Mouse (Mus musculus) ovary, postnatal 10 days (tissue): ENCODE data around the gene Phc1.
A peak's percentile ranks its signal among the peaks of the same experiment; 100 is the strongest.

Experiments used
- DNase-seq: peaks from one replicate; pipeline ENCODE4 v3.0.0; 2022; ENCODE audit warnings: low spot score

Phc1 gene

DNA sequence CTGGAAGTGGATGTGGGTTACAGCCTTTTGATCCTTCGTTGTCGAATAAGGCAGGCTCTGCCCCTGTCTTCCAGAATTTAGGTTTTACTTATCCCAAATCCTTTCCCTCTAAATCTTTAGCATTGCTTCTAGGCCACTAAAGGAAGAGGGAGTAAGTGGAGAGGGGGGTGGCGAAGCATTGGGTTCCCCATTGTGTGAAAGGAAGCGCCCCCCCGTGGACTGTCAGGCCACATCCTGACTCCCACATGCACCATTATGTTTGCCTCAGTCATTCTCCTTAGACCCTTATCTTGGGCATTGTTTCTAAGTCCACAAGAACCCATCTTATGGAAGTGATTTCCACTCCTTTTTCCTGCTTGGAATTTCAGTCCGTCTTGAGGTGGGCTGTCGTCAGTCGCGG is 45.1 kb downstream of the Phc1 start:
- no peak for DNase-seq

DNA sequence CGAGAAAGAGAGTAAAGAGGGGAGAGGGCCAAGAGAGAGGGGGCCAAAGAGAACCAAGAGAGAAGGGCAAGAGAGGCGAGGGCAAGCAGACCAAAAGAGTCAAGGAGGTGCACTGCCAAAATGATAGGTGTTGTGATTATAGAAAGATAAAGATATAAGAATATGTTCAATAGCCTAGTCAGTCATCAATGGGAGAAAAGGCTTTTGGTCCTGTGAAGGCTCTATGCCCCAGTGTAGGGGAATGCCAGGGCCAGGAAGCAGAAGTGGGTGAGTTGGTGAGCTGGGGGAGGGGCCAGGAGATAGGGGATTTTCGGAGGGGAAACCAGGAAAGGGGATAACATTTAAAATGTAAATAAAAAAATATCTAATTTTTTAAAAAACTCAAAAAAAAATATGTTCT is 46.1 kb downstream of the Phc1 start:
- no peak for DNase-seq

DNA sequence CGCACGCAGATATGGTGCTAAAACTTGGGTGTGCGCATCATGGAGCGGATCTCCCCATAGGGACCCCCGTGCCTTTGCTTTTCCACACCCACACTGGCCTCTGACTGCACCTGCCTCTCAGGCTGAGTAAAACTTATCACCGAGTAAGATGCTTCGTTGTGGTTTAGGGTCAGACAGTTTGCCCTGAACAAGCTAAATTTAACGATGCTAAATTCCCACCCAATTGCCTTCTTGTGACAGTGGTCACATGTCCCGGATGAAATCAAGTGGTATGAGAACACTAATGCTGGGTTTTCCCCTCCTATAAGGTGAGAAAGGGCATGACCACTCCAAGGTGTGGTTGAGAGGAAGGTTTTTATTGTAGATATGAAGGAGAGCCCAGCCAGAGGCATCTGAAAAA is 46.6 kb downstream of the Phc1 start:
- DNase-seq = no peak

DNA sequence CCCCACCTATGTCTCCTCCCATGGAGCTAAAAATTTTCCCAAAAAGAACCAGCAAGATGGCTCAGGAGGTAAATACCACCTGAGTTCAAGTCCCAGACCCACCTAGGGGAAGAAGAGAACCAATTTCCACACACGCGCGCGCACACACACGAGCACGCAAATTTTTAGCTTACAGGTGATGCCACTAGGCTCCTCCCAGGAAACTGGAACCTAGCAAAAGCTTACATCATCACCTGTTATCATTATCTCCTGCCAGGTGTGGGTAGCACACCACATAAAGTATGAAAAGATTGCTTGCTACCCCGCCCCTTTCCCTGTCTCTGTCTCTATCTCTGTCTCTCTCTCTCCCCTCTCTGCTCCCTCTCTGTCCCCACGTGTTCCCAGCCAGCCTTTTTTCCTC is 47.2 kb downstream of the Phc1 start:
- DNase-seq = no peak

DNA sequence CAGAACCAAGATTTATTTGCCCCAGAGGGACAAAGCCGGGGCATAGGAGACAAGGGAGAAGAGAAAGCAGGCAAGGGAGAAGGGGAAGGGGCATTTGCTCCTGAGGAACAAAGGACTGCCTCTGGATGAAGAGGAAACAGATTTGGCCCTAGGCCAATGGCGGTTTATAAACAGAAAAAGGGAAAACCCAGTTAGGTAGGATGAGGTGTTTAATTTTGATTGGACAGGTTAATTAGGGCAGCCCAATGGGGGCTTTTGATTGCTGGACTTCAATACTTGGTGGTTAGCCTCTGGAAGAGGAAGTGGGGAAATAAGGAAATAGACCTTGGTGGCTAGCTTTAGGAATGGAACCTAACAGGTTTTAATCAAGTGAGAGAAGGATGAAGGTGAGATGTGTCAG is 48.2 kb downstream of the Phc1 start:
- no peak for DNase-seq

DNA sequence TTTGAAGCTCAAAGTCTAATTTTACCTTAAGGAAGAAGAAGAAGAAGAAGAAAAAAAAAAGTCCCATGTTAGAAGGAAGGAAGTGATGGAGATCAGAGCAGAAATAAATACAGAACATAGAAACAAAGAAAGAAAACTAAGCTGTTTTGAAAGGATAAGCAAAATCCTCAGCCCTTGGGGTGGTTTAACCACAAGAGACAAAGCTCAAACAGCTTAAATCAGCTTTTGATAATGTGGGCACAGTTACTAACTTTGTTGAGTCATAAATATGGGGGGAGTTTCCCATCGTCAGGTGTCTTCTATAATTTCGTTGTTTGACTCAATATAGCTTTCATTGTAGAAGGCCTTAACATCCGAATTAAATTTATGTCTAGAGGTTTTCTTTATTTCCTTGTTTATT is 48.6 kb downstream of the Phc1 start:
- no peak for DNase-seq

DNA sequence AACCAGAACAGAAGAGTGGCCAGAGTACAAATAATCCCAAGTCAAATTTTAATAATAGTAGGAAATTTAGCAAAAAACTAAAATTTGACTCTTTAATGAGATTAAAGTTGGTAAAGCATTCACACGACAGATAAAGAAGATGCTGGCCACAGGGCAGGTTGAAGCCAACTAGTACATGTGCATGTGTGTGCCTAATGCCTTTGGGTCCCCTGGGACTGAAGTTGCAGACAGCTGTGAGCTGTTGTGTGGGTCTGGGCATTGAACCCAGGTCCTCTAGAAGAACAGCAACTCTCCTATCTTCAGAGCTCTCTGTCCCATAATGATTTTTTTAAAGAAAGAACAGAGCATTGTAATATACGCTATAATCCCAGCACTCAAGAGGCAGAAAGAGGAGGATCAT is 49.1 kb downstream of the Phc1 start:
- no peak for DNase-seq

DNA sequence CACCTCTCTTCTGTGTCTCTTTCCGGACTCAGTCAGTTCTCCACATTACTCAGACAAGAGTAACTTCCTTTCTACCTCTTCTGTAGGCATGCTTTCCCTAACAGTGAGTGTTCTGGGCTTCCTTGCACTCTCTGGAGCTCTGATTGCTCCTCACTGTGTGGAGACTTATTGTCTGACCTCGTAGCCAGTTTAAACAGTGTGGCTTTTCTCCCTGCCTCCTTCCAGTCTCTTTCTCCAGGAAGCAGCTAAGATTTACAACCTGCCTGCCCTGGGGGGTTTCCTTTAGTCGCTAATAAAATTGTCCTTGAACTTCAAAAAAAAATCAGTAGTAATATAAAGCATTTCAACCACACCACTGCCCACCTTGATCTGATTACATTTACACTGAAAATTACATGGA is 50.1 kb downstream of the Phc1 start:
- DNase-seq = no peak

DNA sequence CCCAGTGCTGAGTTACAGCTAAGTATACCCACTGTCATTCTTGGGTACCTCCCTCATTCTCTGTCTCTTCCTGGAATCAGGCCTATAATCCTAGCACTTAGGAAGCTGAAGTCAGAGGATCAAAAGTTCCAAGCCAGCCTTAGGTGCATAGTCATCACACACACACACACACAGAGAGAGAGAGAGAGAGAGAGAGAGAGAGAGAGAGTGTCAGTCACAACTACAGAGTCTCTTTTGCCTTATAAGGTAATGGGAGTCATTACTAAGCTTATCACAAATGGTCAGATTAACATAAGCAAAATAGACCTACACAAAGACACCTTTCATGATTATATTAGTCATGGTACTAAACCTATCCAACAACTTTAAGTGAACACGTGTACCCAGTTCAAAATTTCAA is 51.0 kb downstream of the Phc1 start:
- no peak for DNase-seq

DNA sequence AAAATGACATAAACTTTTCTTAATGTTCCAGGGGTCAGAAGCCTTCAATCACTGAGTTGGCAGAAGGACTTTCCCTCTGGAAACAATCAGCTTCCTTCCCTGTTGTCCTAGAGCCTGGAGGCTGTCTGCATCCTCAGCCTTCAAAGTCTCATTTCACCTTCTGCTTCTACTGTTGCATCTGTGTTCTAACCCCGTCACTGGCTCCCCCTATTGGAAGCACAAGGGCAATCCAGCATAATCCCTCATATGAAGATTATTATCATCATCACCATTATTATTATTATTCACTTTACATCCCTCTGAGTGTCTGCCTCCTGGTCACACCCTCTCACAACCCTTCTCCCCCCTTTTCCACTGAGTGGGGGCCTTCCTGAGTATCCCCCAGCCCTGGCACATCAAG is 52.1 kb downstream of the Phc1 start:
- no peak for DNase-seq

DNA sequence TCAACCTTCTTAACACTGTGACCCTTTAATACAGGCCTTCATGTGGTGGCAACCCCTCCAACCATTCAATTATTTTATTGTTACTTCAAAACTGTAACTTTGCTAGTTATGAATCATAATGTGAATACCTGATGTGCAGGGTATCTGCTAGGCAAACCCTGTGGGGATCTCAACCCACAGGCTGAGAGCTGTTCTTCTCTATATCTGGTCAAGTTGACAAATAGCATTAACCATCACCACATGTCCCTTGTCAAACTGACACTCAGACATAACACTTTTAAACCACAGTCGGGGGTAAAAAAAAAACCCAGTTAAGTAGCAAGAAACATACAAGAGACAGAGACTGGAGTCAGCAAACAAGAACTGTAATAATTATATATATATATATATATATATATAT is 55.5 kb downstream of the Phc1 start:
- no peak for DNase-seq

DNA sequence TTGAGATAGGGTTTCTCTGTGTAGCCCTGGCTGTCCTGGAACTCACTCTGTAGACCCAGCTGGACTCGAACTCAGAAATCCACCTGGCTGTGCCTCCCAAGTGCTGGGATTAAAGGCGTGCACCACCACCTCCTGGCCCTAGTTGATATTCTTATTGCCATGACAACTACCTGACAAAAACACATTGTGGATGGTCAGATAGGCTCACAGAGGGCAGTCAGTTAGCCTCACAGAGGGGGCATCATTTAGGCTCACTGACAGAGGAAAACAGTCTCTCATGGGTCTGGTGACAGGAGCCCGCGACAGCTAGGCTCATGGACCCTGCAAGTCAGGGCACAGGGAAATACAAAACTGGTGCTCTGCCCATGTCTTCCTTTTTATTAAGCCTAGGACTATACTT is 56.1 kb downstream of the Phc1 start:
- no peak for DNase-seq

DNA sequence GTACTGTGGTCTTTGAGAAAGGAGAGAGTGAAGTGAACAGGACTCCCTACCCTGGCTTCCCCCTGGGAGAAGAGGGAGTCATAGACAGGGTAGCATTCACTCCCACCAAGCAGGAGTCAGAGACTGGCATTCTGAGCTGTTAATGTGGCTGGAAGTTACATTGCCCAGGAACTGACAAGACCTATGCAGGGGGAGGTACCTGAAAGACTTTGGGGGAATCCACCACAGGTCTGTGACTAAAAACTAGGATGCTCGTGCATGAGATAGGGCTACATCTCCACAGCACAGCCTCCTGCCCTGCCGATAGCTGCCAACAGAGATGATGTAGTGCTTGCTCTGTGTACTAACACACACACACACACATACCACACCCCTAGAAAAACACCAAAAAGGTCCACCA is 56.9 kb downstream of the Phc1 start:
- DNase-seq = no peak

DNA sequence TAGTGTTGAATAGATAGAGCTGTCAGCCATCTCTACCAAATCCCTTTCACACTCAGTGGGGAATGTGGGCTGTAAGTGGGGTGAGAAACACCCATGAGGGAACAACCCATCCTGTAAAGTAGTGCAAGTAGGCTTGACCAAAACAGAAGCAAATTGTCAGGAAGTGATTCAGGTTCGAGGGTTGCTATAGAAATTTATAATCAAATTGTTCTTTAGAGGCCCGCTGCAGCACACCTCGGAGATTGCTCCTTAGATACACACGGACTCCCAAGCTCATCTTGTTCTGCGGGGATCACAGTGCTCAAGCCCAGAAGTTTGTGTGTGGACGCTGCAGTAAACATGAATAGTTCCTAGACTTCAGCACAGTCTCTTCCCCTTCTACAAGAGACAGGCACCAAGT is 57.6 kb downstream of the Phc1 start, which contains the start of gene Klrg1:
Klrg1 (minus strand) TSS at position 101 of the 400 bp plus-strand sequence.
- DNase-seq = no peak

DNA sequence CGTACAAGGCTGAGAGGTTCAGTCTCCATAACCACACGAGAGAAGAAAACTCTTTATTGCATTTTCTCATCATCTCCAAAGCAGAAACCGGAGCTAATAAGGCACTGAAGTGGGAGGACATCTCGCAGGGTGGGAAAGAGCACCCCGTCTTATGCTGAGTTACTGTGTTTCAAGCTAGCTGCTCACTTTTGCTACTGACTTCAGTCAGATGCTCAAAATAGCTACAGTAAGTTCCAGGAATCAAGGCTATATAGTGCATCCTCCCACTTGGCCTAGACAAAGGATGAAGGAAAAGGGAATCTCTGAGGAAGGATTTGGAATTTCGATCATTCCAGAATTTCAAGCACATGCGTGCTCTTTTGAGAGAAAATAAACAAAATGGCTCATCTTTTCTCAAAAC is 63.8 kb downstream of the Phc1 start:
- no peak for DNase-seq

DNA sequence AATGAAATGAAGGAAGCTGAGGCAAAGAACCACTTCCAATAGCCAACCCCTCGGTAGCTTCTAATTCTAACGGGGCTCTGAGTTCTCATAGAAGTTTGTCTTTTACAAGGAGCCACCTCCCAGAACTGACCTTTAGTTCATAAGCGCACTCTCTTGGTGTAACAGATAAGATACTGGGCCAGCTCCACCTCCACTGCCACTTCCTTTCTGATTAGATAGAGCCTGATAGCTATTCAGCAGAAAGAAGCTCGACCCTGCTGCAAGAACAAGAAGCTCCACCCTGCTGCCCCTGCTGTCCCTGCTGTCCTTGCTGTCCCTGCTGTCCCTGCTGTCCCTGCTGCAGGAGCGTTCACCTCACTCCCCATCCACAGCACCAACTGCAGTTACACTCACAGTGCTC is 65.8 kb downstream of the Phc1 start:
- DNase-seq = no peak

DNA sequence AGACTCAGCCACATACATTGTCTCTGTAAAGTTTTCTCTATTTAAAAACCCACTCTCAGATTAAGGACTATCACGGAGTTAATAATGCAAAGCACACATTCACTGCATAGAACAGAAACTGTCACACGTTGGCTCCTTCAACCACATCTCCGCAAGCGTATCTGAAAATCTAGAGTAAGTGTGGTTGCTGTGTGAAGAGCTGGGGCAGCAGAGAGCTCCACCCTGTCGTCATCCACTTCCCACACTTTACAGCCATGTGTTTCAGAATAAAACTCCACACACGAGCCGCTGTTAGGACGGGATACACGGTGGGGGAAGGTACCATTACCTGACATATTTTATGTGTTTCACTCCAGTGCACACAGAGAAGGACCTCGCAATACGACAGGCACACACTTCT is 70.2 kb downstream of the Phc1 start:
- DNase-seq = no peak

DNA sequence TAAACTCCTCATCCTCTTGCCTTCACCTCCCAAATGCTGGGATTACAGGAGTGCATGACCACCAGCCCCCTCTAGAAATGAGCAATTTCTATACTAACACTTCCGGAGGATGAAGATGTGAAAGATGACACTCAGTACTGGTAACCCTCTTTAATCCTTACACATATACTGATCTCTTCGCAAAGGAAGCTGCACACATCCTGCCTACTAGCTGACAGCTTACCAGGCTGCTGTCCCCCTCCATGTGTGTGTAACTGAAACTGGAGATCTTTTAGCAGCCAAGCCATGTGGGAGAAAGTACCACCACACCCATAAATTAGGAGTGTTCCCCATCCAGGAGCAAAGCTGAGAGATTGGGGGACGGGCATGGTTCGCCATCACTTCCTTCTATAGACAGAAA is 71.2 kb downstream of the Phc1 start:
- DNase-seq = no peak

DNA sequence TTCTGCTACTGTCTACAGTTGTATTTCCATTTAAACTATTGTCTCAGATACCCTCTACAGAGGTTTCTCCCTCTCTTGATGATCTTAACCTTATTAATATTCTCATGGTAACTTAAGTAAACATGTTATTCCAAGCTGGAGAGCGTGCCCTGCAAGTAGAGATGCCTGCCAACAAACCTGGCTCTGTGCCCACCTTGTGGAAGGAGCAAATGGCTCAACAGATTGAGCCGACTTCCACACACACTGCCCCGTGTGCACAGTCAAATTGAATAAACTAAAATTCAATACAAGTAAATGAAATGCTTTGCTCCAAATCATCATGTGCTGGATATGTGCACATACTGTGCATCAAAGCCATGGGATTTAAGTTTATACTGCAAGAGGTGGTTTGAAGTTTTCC is 71.8 kb downstream of the Phc1 start:
- DNase-seq = peak; percentile 10
